Mouse (Mus musculus) right cerebral cortex, postnatal 36 days (tissue): Measurements from ENCODE around the gene Mapk9.

Experiments
- DNase-seq, 2 experiments: peaks; one replicate each; pipeline ENCODE4 v3.0.0; 2022; ENCODE audit warnings: low spot score in 2 of 2, mixed read lengths in 1 of 2

Mapk9 gene

GRCm38 (mm10) chr11:49893806-49894205, 47.3 kb downstream of the Mapk9 start:
- DNase-seq = no peak

- DNase-seq = no peak
Measured at GRCm38 (mm10) chr11:49895966-49896590, 49.5 kb downstream of the Mapk9 start.

GRCm38 (mm10) chr11:49900043-49900442, 53.5 kb downstream of the Mapk9 start:
- DNase-seq = no peak

- no peak for DNase-seq
Measured at GRCm38 (mm10) chr11:49900962-49901658, 54.6 kb downstream of the Mapk9 start.

GRCm38 (mm10) chr11:49901659-49902458, 55.3 kb downstream of the Mapk9 start, which contains the start of gene Rasgef1c:
Gene Rasgef1c (plus strand): TSS chr11:49901835.
- DNase-seq = peak; percentile 30 to 46

GRCm38 (mm10) chr11:49903333-49903732, 56.8 kb downstream of the Mapk9 start:
- peak; percentile 55 to 67 for DNase-seq

- DNase-seq = no peak
Measured at GRCm38 (mm10) chr11:49918521-49919180, 72.1 kb downstream of the Mapk9 start.

GRCm38 (mm10) chr11:49919304-49919703, 72.8 kb downstream of the Mapk9 start:
- DNase-seq = no peak

GRCm38 (mm10) chr11:49923539-49923938, 77.0 kb downstream of the Mapk9 start:
- no peak for DNase-seq

GRCm38 (mm10) chr11:49926183-49926582, 79.6 kb downstream of the Mapk9 start:
- DNase-seq = no peak

- peak in 1 of 2 experiments; percentile 57 for DNase-seq
Measured at GRCm38 (mm10) chr11:49927169-49927568, 80.6 kb downstream of the Mapk9 start.

- DNase-seq = no peak
Measured at GRCm38 (mm10) chr11:49927670-49928069, 81.1 kb downstream of the Mapk9 start.

GRCm38 (mm10) chr11:49931037-49931625, 84.6 kb downstream of the Mapk9 start:
- no peak for DNase-seq

- no peak for DNase-seq
Measured at GRCm38 (mm10) chr11:49931853-49932252, 85.3 kb downstream of the Mapk9 start.

GRCm38 (mm10) chr11:49933811-49934210, 87.3 kb downstream of the Mapk9 start:
- no peak for DNase-seq

GRCm38 (mm10) chr11:49934322-49934721, 87.8 kb downstream of the Mapk9 start:
- peak; percentile 69 to 81 for DNase-seq
